Mouse (Mus musculus) spleen, postnatal 0 days (tissue): ENCODE measurements around the gene Fmo1. TPM values are rescaled to one million over a fixed set of nuclear protein-coding genes. Genes with fewer than 3 reads are reported as not detected.

Source experiments
- polyA plus RNA-seq: library from polyadenylated mRNA; unstranded; fragments of >200 nt; fragmentation: Nextera tagmentation; extraction: Ambion mirVana; gene quantifications from 2 replicates; pipeline ENCODE4 v1.2.1, GENCODE M21; 2015

The Fmo1 gene
- 1.9 and 3.8 TPM in 2 replicates for polyA plus RNA-seq

GRCm38 (mm10) chr1:162866280-162866681 is at the start of gene Fmo1:
Fmo1 (minus strand) TSS chr1:162866610.

DNA sequence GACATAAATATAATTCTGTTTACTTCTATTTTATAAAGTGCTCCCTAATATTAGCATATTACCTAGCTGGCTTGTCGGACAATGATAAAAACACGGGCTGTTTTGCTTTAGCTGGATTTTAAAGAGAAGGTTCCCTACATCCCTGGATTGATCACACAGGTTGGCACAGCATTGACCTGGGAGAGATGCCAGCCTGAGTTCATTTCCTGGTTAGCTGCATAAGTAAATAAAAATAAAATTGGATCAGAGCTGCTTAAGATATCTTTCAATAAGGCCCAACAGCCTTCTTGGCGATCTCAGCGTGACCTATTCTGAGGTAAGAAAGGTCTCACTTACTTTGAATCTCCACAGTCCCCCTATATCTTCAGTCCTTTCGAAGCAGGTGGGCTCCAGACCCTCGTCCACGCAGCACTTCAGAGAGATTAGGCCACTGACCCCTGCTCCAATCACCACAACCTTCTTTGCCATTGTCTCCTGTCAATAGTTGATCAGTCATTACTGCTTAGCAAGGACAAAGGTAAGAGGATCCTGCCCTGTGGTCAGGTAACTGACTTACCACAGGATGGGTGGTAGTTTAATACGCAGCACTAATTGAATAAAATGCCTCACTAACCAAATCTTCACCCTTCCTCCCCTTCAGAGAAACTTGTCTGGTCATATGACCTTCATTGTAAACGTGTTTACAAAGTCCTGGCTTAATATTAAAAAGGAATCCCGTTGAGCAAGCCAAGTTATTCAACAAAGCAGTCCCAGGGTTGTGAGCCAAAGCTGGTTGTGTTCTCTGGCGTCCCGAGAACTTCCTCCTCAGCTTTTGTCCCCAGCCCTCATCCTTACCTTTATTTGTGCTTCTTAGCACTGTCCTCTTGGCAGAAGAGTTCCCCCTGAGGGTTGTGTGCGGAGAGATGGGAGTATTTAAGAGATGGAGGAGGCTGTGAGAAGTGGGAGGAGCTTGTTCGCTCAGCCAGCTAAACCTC is 31.7 kb upstream of the Fmo1 start, which contains the start of gene Fmo2:
Fmo2 (minus strand) TSS at position 889 of the 974 bp plus-strand sequence.

DNA sequence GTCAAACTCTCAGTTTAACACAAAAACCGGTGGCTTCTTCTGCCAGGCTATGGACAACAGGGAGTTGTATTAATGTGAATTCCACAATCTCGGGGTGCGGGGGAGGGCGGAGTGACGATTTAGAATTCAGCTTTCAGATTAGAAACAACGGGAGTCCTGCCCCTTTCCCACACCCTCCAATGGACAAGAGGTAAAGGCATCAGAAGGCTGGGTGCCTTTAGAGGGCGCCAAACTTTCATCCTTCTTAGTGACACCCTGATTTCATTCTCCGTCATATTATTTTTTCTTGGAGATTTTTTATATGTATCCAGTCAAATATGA is 52.6 kb downstream of the Fmo1 start, which contains the start of gene Fmo4:
Fmo4 (minus strand) TSS at position 137 of the 321 bp plus-strand sequence.

Other genes with a start within 250 kb of the Fmo1 start
- gene Myoc, start 227.5 kb downstream of the Fmo1 start, polyA plus RNA-seq, result not detected in 2 replicates
- not detected in 2 replicates for gene Myocos, start 208.4 kb downstream of the Fmo1 start, polyA plus RNA-seq
- gene Prrc2c, start 126.1 kb downstream of the Fmo1 start, polyA plus RNA-seq, result 77.7 and 81.1 TPM in 2 replicates
- gene Fmo4, start 52.6 kb downstream of the Fmo1 start, polyA plus RNA-seq, result 0.06 TPM in 1 of 2 replicates, not detected in the other
- gene Fmo2, start 32.1 kb upstream of the Fmo1 start, polyA plus RNA-seq, result 2.0 and 4.7 TPM in 2 replicates
- not detected in 2 replicates for gene Fmo6, start 70.9 kb upstream of the Fmo1 start, polyA plus RNA-seq
- gene Fmo3, start 117.9 kb upstream of the Fmo1 start, polyA plus RNA-seq, result not detected in 2 replicates
- not detected in 2 replicates for gene Mroh9, start 219.1 kb upstream of the Fmo1 start, polyA plus RNA-seq